Mouse (Mus musculus) intestine, embryonic 16.5 days (tissue): ENCODE measurements around the gene Gpld1. TPM values are rescaled to one million over a fixed set of nuclear protein-coding genes. Genes with fewer than 3 reads are reported as not detected.
"Not testable (repeated sequence)": the region's sequence is repeated elsewhere in the genome, so short reads cannot be mapped to it uniquely, and the experiment has no call there.

Source experiments
- ATAC-seq: fragments of 200-750 bp; cut with Nextera tagmentation; 2 replicates; pipeline ENCODE4 v1.8.0; 2017; ENCODE audit warnings: moderate TSS enrichment, moderate library complexity
- H3K27ac ChIP-seq: fragments of 300-500 bp; sonication (generic); 2 replicates; pipeline ENCODE4 v1.5.1; 2014; ENCODE audit warnings: mild to moderate bottlenecking, low read length
- H3K27me3 ChIP-seq: fragments of 300-500 bp; sonication (generic); replicated peaks from 2 replicates; pipeline ENCODE4 v1.6.1; 2014; ENCODE audit warnings: low read length, control low read depth, mixed read lengths; ENCODE audit not compliant: control insufficient read depth, insufficient read depth
- H3K36me3 ChIP-seq: fragments of 300-500 bp; sonication (generic); 2 replicates; pipeline ENCODE4 v1.6.1; 2014; ENCODE audit warnings: low read length, control low read depth; ENCODE audit not compliant: control insufficient read depth, insufficient read depth
- H3K4me1 ChIP-seq: fragments of 300-500 bp; sonication (generic); 2 replicates; pipeline ENCODE4 v1.6.1; 2014; ENCODE audit warnings: low read length, control low read depth, mixed read lengths; ENCODE audit not compliant: control insufficient read depth, insufficient read depth
- H3K4me2 ChIP-seq: fragments of 300-500 bp; sonication (generic); 2 replicates; pipeline ENCODE4 v1.6.1; 2014; ENCODE audit warnings: low read depth, low read length, control low read depth
- H3K4me3 ChIP-seq: fragments of 300-500 bp; sonication (generic); 2 replicates; pipeline ENCODE4 v1.5.1; 2014; ENCODE audit warnings: mild to moderate bottlenecking, low read length
- H3K9ac ChIP-seq: fragments of 300-500 bp; sonication (generic); 2 replicates; pipeline ENCODE4 v1.6.1; 2014; ENCODE audit warnings: low read depth, low read length
- H3K9me3 ChIP-seq: fragments of 300-500 bp; sonication (generic); 2 replicates; pipeline ENCODE4 v1.6.1; 2016; ENCODE audit warnings: low read length, control low read depth; ENCODE audit not compliant: control insufficient read depth
- WGBS: fragments of 180-500 bp; shearing (Covaris S2); extraction: QIAGEN DNeasy Blood & Tissue Kit; methylation state at CpG from one replicate; pipeline ENCODE4 v1.1.7; 2014; 5-methylcytosine and 5-hydroxymethylcytosine counted together
- polyA plus RNA-seq: library from polyadenylated mRNA; unstranded; fragments of >200 nt; fragmentation: Nextera tagmentation; extraction: Ambion mirVana; gene quantifications from 2 replicates; pipeline ENCODE4 v1.2.1, GENCODE M21; 2015

Gene Gpld1
- polyA plus RNA-seq, 1 experiment from 2014 or later = 2.4 TPM

GRCm38 (mm10) chr13:24960084-24960483, 17.1 kb downstream of the Gpld1 start:
- no peaks in the 10 kb centered on the region for H3K9me3 ChIP-seq
- H3K4me3 ChIP-seq = no peak overlapping the region
- no peak overlapping the region for H3K27ac ChIP-seq
- ATAC-seq = no peak
- H3K36me3 ChIP-seq = no peaks in the 10 kb centered on the region
- no peak overlapping the region for H3K4me2 ChIP-seq
- no peak overlapping the region for H3K9ac ChIP-seq
- H3K4me1 ChIP-seq = peaks cover under 1% of the 10 kb centered on the region; the same call in 1 of the 2 replicates
- no peaks in the 10 kb centered on the region for H3K27me3 ChIP-seq
- WGBS = 72% methylated on average over 3 of the region's 3 CpGs

DNA sequence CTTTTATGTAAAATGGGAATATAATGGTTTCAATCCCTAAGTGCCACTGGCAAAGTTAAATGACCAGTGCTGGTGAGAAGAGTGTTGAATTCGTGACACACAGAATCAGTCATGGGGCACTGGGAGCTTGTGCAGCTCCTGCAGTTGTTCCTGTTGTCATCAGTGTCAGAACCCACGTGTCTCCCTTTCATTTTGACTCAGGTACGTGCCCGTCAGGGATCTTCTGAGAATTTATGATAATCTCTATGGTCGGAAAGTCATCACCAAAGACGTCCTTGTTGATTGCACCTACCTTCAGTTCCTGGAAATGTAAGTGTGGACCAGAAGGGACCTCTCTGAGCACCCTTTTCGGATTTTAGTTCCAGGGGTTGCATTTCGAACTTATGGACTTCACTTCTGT, 19.2 kb downstream of the Gpld1 start:
- H3K4me1 ChIP-seq = peaks cover 8% of the 10 kb centered on the region; the same call in 1 of the 2 replicates
- no peak for ATAC-seq
- H3K4me2 ChIP-seq = no peak overlapping the region
- H3K27me3 ChIP-seq = no peaks in the 10 kb centered on the region
- H3K9me3 ChIP-seq = no peaks in the 10 kb centered on the region
- 86% methylated on average over 8 of the region's 8 CpGs for WGBS
- no peak overlapping the region for H3K4me3 ChIP-seq
- H3K9ac ChIP-seq = no peak overlapping the region
- no peak overlapping the region for H3K27ac ChIP-seq
- H3K36me3 ChIP-seq = no peaks in the 10 kb centered on the region

GRCm38 (mm10) chr13:24965130-24965845, 22.3 kb downstream of the Gpld1 start:
- Histone ChIP-seq H3K27me3 (no peaks in the 10 kb centered on the region), H3K9ac (peak overlapping the region; percentile 9; the same call in 1 of the 2 replicates), H3K36me3 (no peaks in the 10 kb centered on the region), H3K4me1 (peaks cover 8% of the 10 kb centered on the region; the same call in 1 of the 2 replicates), H3K4me2 (peak overlapping the region; percentile 51), H3K9me3 (no peaks in the 10 kb centered on the region), H3K27ac (no peak overlapping the region), H3K4me3 (peak overlapping the region; percentile 31)
- ATAC-seq = peak; percentile 86
- WGBS = 17% methylated on average over 15 of the region's 15 CpGs

GRCm38 (mm10) chr13:24965846-24966201, 22.9 kb downstream of the Gpld1 start:
- peak; percentile 45 for ATAC-seq
- Histone ChIP-seq H3K4me3 (peak overlapping the region; percentile 31), H3K9ac (peak overlapping the region; percentile 9; the same call in 1 of the 2 replicates), H3K4me2 (peak overlapping the region; percentile 51), H3K9me3 (no peaks in the 10 kb centered on the region), H3K27ac (no peak overlapping the region), H3K4me1 (peaks cover 8% of the 10 kb centered on the region; the same call in 1 of the 2 replicates), H3K27me3 (no peaks in the 10 kb centered on the region), H3K36me3 (no peaks in the 10 kb centered on the region)
- 30% methylated on average over 5 of the region's 5 CpGs for WGBS

- H3K27ac ChIP-seq, H3K4me1 ChIP-seq, H3K4me3 ChIP-seq, H3K4me2 ChIP-seq, H3K27me3 ChIP-seq, H3K9ac ChIP-seq, H3K36me3 ChIP-seq, H3K9me3 ChIP-seq: not testable (repeated sequence)
- 71% methylated on average over 3 of the region's 3 CpGs for WGBS
- ATAC-seq = 0 out of 2 replicates have a peak, but pooled peaks have one; percentile 65
Observed at GRCm38 (mm10) chr13:24971776-24972175, 28.8 kb downstream of the Gpld1 start.

DNA sequence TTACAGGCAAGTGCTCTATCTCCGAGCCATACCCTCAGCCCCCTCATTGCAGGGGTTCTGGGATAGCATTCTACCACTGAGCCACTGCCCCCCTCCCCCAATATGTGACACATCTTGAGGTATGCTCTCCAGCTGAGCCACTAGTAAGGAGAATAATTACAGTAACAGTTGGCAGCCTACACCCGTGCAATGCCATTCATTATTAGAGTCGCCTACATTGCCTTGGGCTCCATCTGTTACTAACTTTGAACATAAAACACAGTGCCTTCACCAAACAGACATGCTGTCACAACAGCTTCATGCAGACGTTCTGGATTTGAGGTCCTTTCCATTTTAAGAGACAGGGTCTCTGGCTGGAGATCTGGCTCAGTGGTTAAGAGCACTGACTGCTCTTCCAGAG, 33.4 kb downstream of the Gpld1 start:
- 77% methylated on average over 4 of the region's 4 CpGs for WGBS
- Histone ChIP-seq H3K27me3 (no peaks in the 10 kb centered on the region), H3K4me1 (peaks cover 5% of the 10 kb centered on the region; the same call in 1 of the 2 replicates), H3K9me3 (no peaks in the 10 kb centered on the region), H3K4me2 (no peak overlapping the region), H3K36me3 (no peaks in the 10 kb centered on the region), H3K27ac (no peak overlapping the region), H3K4me3 (no peak overlapping the region), H3K9ac (no peak overlapping the region)
- ATAC-seq = no peak

DNA sequence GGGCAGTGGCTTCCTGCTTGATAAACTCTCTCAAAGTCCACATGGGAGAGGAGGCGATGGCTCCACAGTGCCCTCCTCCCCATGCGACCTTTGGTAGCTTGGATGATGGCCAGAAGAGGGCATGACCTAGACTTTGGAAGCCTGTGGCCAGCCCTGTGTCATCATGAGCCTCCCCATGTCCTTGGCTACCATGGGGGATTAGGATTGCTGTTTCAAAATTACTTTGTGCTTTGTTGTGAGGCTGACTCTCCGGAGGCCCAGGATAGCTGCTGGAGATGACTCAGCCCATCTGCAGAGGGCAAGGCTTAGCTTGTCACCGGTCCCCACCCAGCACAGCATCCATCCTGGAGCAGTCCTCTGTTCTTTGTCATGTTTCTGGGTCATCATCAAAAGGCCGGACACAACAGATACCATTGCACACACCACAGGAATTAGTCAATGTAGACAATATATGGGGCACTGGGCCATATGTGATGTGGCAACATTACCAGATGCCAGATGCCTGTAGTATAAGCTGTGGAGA, 34.9 kb downstream of the Gpld1 start:
- WGBS = 69% methylated on average over 5 of the region's 5 CpGs
- Histone ChIP-seq H3K9ac (no peak overlapping the region), H3K4me2 (no peak overlapping the region), H3K27ac (no peak overlapping the region), H3K36me3 (no peaks in the 10 kb centered on the region), H3K4me1 (peaks cover 5% of the 10 kb centered on the region; the same call in 1 of the 2 replicates), H3K9me3 (no peaks in the 10 kb centered on the region), H3K27me3 (no peaks in the 10 kb centered on the region), H3K4me3 (no peak overlapping the region)
- ATAC-seq = peak; percentile 79

- Histone ChIP-seq H3K4me2 (no peak overlapping the region), H3K27ac (no peak overlapping the region), H3K27me3 (no peaks in the 10 kb centered on the region), H3K9me3 (no peaks in the 10 kb centered on the region), H3K4me3 (no peak overlapping the region), H3K4me1 (peaks cover 5% of the 10 kb centered on the region; the same call in 1 of the 2 replicates), H3K36me3 (peaks cover 2% of the 10 kb centered on the region; the same call in 1 of the 2 replicates), H3K9ac (no peak overlapping the region)
- WGBS = 81% methylated on average over 6 of the region's 6 CpGs
- ATAC-seq = no peak
Observed at GRCm38 (mm10) chr13:24981031-24981430, 38.1 kb downstream of the Gpld1 start.

GRCm38 (mm10) chr13:24985435-24985834, 42.5 kb downstream of the Gpld1 start:
- Histone ChIP-seq H3K4me1 (no peaks in the 10 kb centered on the region), H3K4me2 (no peak overlapping the region), H3K27me3 (no peaks in the 10 kb centered on the region), H3K27ac (no peak overlapping the region), H3K36me3 (peaks cover 6% of the 10 kb centered on the region; the same call in 1 of the 2 replicates), H3K9me3 (no peaks in the 10 kb centered on the region), H3K9ac (no peak overlapping the region), H3K4me3 (no peak overlapping the region)
- ATAC-seq = no peak
- 69% methylated on average over 2 of the region's 2 CpGs for WGBS
